Mouse (Mus musculus) heart, embryonic 12.5 days (tissue): ENCODE measurements around the gene Parp4. TPM values are rescaled to one million over a fixed set of nuclear protein-coding genes. Genes with fewer than 3 reads are reported as not detected.

ENCODE experiments used
- ATAC-seq: fragments of 200-750 bp; cut with Nextera tagmentation; 2 replicates; pipeline ENCODE4 v1.8.0; 2017; ENCODE audit warnings: moderate TSS enrichment, moderate library complexity; ENCODE audit not compliant: insufficient number of reproducible peaks, low FRiP score
- H3K27ac ChIP-seq: fragments of 300-500 bp; sonication (generic); 2 replicates; pipeline ENCODE4 v1.5.1; 2016; ENCODE audit warnings: mild to moderate bottlenecking, moderate library complexity; ENCODE audit not compliant: poor library complexity, severe bottlenecking
- H3K27me3 ChIP-seq: fragments of 300-500 bp; sonication (generic); replicated peaks from 2 replicates; pipeline ENCODE4 v1.6.1; 2016; ENCODE audit warnings: mild to moderate bottlenecking, moderate library complexity
- H3K36me3 ChIP-seq: fragments of 300-500 bp; sonication (generic); 2 replicates; pipeline ENCODE4 v1.6.1; 2016; ENCODE audit warnings: mild to moderate bottlenecking, moderate library complexity
- H3K4me1 ChIP-seq: fragments of 300-500 bp; sonication (generic); replicated peaks from 2 replicates; pipeline ENCODE4 v1.6.1; 2016; ENCODE audit warnings: mild to moderate bottlenecking
- H3K4me2 ChIP-seq: fragments of 300-500 bp; sonication (generic); 2 replicates; pipeline ENCODE4 v1.6.1; 2016; ENCODE audit warnings: mild to moderate bottlenecking, moderate library complexity
- H3K4me3 ChIP-seq: fragments of 300-500 bp; sonication (generic); 2 replicates; pipeline ENCODE4 v1.5.1; 2016; ENCODE audit warnings: mild to moderate bottlenecking
- H3K9ac ChIP-seq: fragments of 300-500 bp; sonication (generic); 2 replicates; pipeline ENCODE4 v1.6.1; 2016; ENCODE audit warnings: mild to moderate bottlenecking, moderate library complexity
- H3K9me3 ChIP-seq: fragments of 300-500 bp; sonication (generic); replicated peaks from 2 replicates; pipeline ENCODE4 v1.6.1; 2016; ENCODE audit warnings: mild to moderate bottlenecking, moderate library complexity
- WGBS: fragments of 180-500 bp; shearing (Covaris S2); methylation state at CpG from one replicate; pipeline ENCODE4 v1.1.7; 2016; 5-methylcytosine and 5-hydroxymethylcytosine counted together
- polyA plus RNA-seq: library from polyadenylated mRNA; unstranded; fragments of >200 nt; fragmentation: Nextera tagmentation; extraction: Ambion mirVana; gene quantifications from 2 replicates; pipeline ENCODE4 v1.2.1, GENCODE M21; 2016

The Parp4 gene
- polyA plus RNA-seq, result 9.9 and 12.3 TPM in 2 replicates

GRCm38 (mm10) chr14:56575416-56575815 lies at the start of gene Parp4, which contains the start of gene Cenpj:
TSS of gene Parp4 (plus strand) at chr14:56575619.
TSS of gene Cenpj (minus strand) at chr14:56575425.
- peaks cover 6% of the 10 kb centered on the region; the same call in 1 of the 2 replicates for H3K36me3 ChIP-seq
- peak; percentile 89 for ATAC-seq
- H3K4me2 ChIP-seq, result peak within 1 kb of the TSS; percentile 71
- H3K27ac ChIP-seq, result peak within 1 kb of the TSS; percentile 8; the same call in 1 of the 2 replicates
- WGBS, result under 1% methylated on average over 24 of the region's 24 CpGs
- peak within 1 kb of the TSS; percentile 62 for H3K4me3 ChIP-seq
- H3K9ac ChIP-seq, result peak within 1 kb of the TSS; percentile 69
- no peaks in the 10 kb centered on the region for H3K27me3 ChIP-seq
- H3K4me1 ChIP-seq, result peaks cover 16% of the 10 kb centered on the region
- no peaks in the 10 kb centered on the region for H3K9me3 ChIP-seq

GRCm38 (mm10) chr14:56530788-56531187 lies 44.6 kb upstream of the Parp4 start:
- Histone ChIP-seq H3K9ac (no peak overlapping the region), H3K27ac (no peak overlapping the region), H3K4me2 (no peak overlapping the region), H3K27me3 (no peaks in the 10 kb centered on the region), H3K4me3 (no peak overlapping the region), H3K9me3 (no peaks in the 10 kb centered on the region), H3K36me3 (peaks cover 42% of the 10 kb centered on the region), H3K4me1 (no peaks in the 10 kb centered on the region)
- 83% methylated on average over 2 of the region's 2 CpGs for WGBS
- no peak for ATAC-seq

DNA sequence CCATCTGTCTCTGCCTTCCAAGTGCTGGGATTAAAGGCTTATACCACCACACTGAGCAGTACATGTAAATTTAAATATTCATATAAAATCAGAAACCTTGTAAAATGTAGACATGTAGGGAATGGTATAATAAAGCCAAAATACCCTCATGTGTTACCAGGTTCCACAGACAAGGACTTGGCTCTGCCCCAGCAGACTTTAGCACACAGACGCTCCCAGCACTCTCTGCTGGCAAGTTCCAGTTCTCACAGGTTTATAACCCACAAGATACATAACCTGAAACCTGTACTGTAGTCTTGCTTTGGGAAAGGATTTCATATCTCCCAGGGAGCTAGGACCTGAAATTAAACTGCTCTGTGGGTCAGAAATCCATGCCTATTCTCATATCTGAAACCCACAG lies 30.5 kb upstream of the Parp4 start:
- no peak for ATAC-seq
- Histone ChIP-seq H3K27ac (no peak overlapping the region), H3K27me3 (no peaks in the 10 kb centered on the region), H3K36me3 (peaks cover 15% of the 10 kb centered on the region), H3K4me3 (no peak overlapping the region), H3K4me2 (no peak overlapping the region), H3K4me1 (no peaks in the 10 kb centered on the region), H3K9me3 (no peaks in the 10 kb centered on the region), H3K9ac (no peak overlapping the region)
- WGBS, result 82% methylated on average over 1 of the region's 1 CpGs

- H3K36me3 ChIP-seq, result peaks cover 15% of the 10 kb centered on the region
- no peak overlapping the region for H3K9ac ChIP-seq
- no peak for ATAC-seq
- no peak overlapping the region for H3K27ac ChIP-seq
- no peaks in the 10 kb centered on the region for H3K27me3 ChIP-seq
- H3K4me3 ChIP-seq, result no peak overlapping the region
- 91% methylated on average over 4 of the region's 4 CpGs for WGBS
- no peak overlapping the region for H3K4me2 ChIP-seq
- no peaks in the 10 kb centered on the region for H3K4me1 ChIP-seq
- H3K9me3 ChIP-seq, result no peaks in the 10 kb centered on the region
These were observed 29.9 kb upstream of the Parp4 start for GRCm38 (mm10) chr14:56545491-56545890.

- peaks cover 32% of the 10 kb centered on the region for H3K36me3 ChIP-seq
- no peak overlapping the region for H3K4me2 ChIP-seq
- ATAC-seq, result no peak
- no peak overlapping the region for H3K4me3 ChIP-seq
- 85% methylated on average over 4 of the region's 4 CpGs for whole genome bisulfite sequencing
- no peaks in the 10 kb centered on the region for H3K27me3 ChIP-seq
- H3K9ac ChIP-seq, result no peak overlapping the region
- no peak overlapping the region for H3K27ac ChIP-seq
- H3K4me1 ChIP-seq, result no peaks in the 10 kb centered on the region
- no peaks in the 10 kb centered on the region for H3K9me3 ChIP-seq
These were observed 24.5 kb upstream of the Parp4 start for GRCm38 (mm10) chr14:56550960-56551359.

GRCm38 (mm10) chr14:56552924-56553323 lies 22.5 kb upstream of the Parp4 start:
- no peak for ATAC-seq
- Histone ChIP-seq H3K36me3 (peaks cover 38% of the 10 kb centered on the region), H3K27ac (no peak overlapping the region), H3K4me1 (no peaks in the 10 kb centered on the region), H3K27me3 (no peaks in the 10 kb centered on the region), H3K4me3 (no peak overlapping the region), H3K9me3 (no peaks in the 10 kb centered on the region), H3K4me2 (no peak overlapping the region), H3K9ac (no peak overlapping the region)
- WGBS, result 91% methylated on average over 6 of the region's 6 CpGs

GRCm38 (mm10) chr14:56553331-56553730 lies 22.1 kb upstream of the Parp4 start:
- 92% methylated on average over 7 of the region's 7 CpGs for WGBS
- Histone ChIP-seq H3K4me3 (no peak overlapping the region), H3K27me3 (no peaks in the 10 kb centered on the region), H3K9me3 (no peaks in the 10 kb centered on the region), H3K9ac (no peak overlapping the region), H3K4me1 (no peaks in the 10 kb centered on the region), H3K27ac (no peak overlapping the region), H3K36me3 (peaks cover 42% of the 10 kb centered on the region), H3K4me2 (no peak overlapping the region)
- no peak for ATAC-seq

DNA sequence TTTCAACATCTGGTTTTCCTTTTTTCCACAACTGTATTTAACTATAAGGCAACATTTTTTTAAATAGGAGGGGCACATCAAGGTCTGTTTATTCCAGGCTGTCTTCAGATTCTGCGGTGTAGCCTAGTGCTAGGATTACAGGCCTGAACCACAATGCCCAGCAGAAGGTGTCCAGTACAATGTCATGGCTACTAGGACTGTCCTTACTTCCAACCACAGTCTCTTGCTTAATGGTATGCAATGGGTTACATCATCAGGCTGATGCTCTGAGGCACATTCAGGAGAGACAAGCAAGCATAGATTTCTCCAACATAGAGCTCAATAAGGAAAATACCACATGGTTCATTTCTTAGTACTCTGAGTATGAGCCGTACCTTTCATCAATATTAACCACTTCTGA lies 20.7 kb upstream of the Parp4 start:
- no peak overlapping the region for H3K4me3 ChIP-seq
- peaks cover 44% of the 10 kb centered on the region for H3K36me3 ChIP-seq
- H3K9me3 ChIP-seq, result no peaks in the 10 kb centered on the region
- no peak overlapping the region for H3K9ac ChIP-seq
- 90% methylated on average over 2 of the region's 2 CpGs for WGBS
- ATAC-seq, result no peak
- no peaks in the 10 kb centered on the region for H3K4me1 ChIP-seq
- H3K4me2 ChIP-seq, result no peak overlapping the region
- no peak overlapping the region for H3K27ac ChIP-seq
- H3K27me3 ChIP-seq, result no peaks in the 10 kb centered on the region

- Histone ChIP-seq H3K9me3 (no peaks in the 10 kb centered on the region), H3K4me3 (no peak overlapping the region), H3K36me3 (peaks cover 44% of the 10 kb centered on the region), H3K4me2 (no peak overlapping the region), H3K9ac (no peak overlapping the region), H3K4me1 (no peaks in the 10 kb centered on the region), H3K27me3 (no peaks in the 10 kb centered on the region), H3K27ac (no peak overlapping the region)
- ATAC-seq, result no peak
- 86% methylated on average over 3 of the region's 3 CpGs for WGBS
These were observed 16.3 kb upstream of the Parp4 start for GRCm38 (mm10) chr14:56559134-56559533.

- Histone ChIP-seq H3K9ac (no peak overlapping the region), H3K4me3 (no peak overlapping the region), H3K9me3 (no peaks in the 10 kb centered on the region), H3K36me3 (peaks cover 18% of the 10 kb centered on the region), H3K4me2 (no peak overlapping the region), H3K27ac (no peak overlapping the region), H3K4me1 (peaks cover 3% of the 10 kb centered on the region; the same call in 1 of the 2 replicates), H3K27me3 (no peaks in the 10 kb centered on the region)
- ATAC-seq, result no peak
- WGBS, result 65% methylated on average over 7 of the region's 7 CpGs
These were observed 7.9 kb upstream of the Parp4 start for GRCm38 (mm10) chr14:56567476-56567875.

DNA sequence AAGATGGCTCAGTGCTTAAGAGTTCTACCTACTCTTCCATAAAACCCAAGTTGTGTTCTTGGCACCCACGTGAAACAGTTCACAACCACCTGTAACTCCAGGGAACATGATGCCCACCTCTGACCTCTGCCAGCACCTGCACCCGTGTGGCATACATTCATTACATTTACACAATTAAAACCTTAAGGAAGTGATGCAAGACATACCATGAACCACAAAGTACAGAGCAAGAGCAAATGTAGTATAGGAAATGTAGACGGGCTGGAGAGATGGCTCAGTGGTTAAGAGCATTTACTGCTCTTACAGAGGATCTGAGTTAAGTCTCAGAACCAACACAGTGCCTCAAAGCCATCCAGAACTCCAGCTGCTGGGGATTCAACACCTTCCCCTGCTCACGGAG lies 6.4 kb upstream of the Parp4 start:
- no peak overlapping the region for H3K27ac ChIP-seq
- peaks cover 4% of the 10 kb centered on the region for H3K36me3 ChIP-seq
- H3K4me1 ChIP-seq, result peaks cover 3% of the 10 kb centered on the region; the same call in 1 of the 2 replicates
- no peak overlapping the region for H3K4me2 ChIP-seq
- no peak overlapping the region for H3K4me3 ChIP-seq
- no peaks in the 10 kb centered on the region for H3K9me3 ChIP-seq
- 89% methylated on average over 4 of the region's 4 CpGs for WGBS
- no peak overlapping the region for H3K9ac ChIP-seq
- ATAC-seq, result no peak
- no peaks in the 10 kb centered on the region for H3K27me3 ChIP-seq
